Comparison of ENCODE assay signal across 10 mouse cellular contexts in genomic region chr8:106507761-106508331, GRCm38 (mm10). TPM values are rescaled to one million over a fixed set of nuclear protein-coding genes. Genes with fewer than 3 reads are reported as not detected.
DNase-seq lines count a peak whose midpoint lies in the region; ATAC-seq lines count a peak whose summit lies in the region.
"Had no signal": no experiment of that assay in that cellular context is flagged by ENCODE, and none has a peak within 500 bp of the region (broad histone marks: within the 10 kb centered on the region; RNA-seq: fewer than 3 reads in every experiment).

No protein-coding gene starts in this region.

- WGBS in heart, embryonic 10.5 days = under 1% methylated on average over 30 of the region's 30 CpGs
- WGBS in forebrain, embryonic 16.5 days = under 1% methylated on average over 30 of the region's 30 CpGs

- DNase-seq in heart, embryonic 10.5 days (ENCODE audit: low spot score) = peak; percentile 82
- DNase-seq in heart, adult 9 months (ENCODE audit: low spot score in 2 of 2) = no peak
- peak; percentile 39 to 54 for DNase-seq in kidney, postnatal 25 days
- peak; percentile 46 for DNase-seq in lung, postnatal 25 days (ENCODE audit: low spot score)
- DNase-seq in right cerebral cortex, postnatal 36 days (ENCODE audit: low spot score in 2 of 2) = peak; percentile 14 to 15

- peak overlapping the region; percentile 62 for H3K4me3 ChIP-seq in heart, embryonic 10.5 days
- H3K4me3 ChIP-seq in brown adipose tissue, adult 24 weeks (ENCODE audit: insufficient read depth, low read depth, low read length) = peak overlapping the region; percentile 1; the same call in 1 of the 2 replicates
- peak overlapping the region; percentile 37 for H3K4me3 ChIP-seq in forebrain, embryonic 16.5 days (replicated peaks; ENCODE audit: low read length)

- peak overlapping the region; percentile 87 for H3K27ac ChIP-seq in heart, embryonic 10.5 days
- H3K27ac ChIP-seq in brown adipose tissue, adult 24 weeks (replicated peaks; ENCODE audit: low read depth, low read length) = no peak overlapping the region
- H3K27ac ChIP-seq in forebrain, embryonic 16.5 days (ENCODE audit: low read length) = no peak overlapping the region

- peak overlapping the region; percentile 69 for H3K4me2 ChIP-seq in forebrain, embryonic 16.5 days (ENCODE audit: low read length)

- no peaks in the 10 kb centered on the region for H3K9me3 ChIP-seq in heart, embryonic 10.5 days
- no peaks in the 10 kb centered on the region for H3K9me3 ChIP-seq in forebrain, embryonic 16.5 days (ENCODE audit: control insufficient read depth, low read length)
- H3K9me3 ChIP-seq: G1E had no signal

- ATAC-seq in forebrain, embryonic 16.5 days = peak; percentile 77
- no peak for ATAC-seq in CD4-positive, CD25-positive, alpha-beta regulatory T cell, adult 4 months

- H3K4me1 ChIP-seq in heart, embryonic 10.5 days = peaks cover 45% of the 10 kb centered on the region
- peaks cover 9% of the 10 kb centered on the region; the same call in 1 of the 2 replicates for H3K4me1 ChIP-seq in brown adipose tissue, adult 24 weeks (ENCODE audit: control insufficient read depth, insufficient read depth, insufficient read length, low read length)
- H3K4me1 ChIP-seq in forebrain, embryonic 16.5 days (replicated peaks; ENCODE audit: control insufficient read depth, insufficient read depth, low read length) = peaks cover 29% of the 10 kb centered on the region

- peaks cover 42% of the 10 kb centered on the region for H3K27me3 ChIP-seq in heart, embryonic 10.5 days (ENCODE audit: insufficient read depth, poor library complexity, severe bottlenecking)
- peaks cover 58% of the 10 kb centered on the region for H3K27me3 ChIP-seq in forebrain, embryonic 16.5 days (replicated peaks; ENCODE audit: control insufficient read depth, insufficient read depth, low read length)

- peak overlapping the region; percentile 33 for H3K9ac ChIP-seq in forebrain, embryonic 16.5 days (replicated peaks; ENCODE audit: low read depth, low read length)

- H3K36me3 ChIP-seq in heart, embryonic 10.5 days = no peaks in the 10 kb centered on the region
- H3K36me3 ChIP-seq in forebrain, embryonic 16.5 days (ENCODE audit: control insufficient read depth, insufficient read depth) = no peaks in the 10 kb centered on the region
- H3K36me3 ChIP-seq: G1E had no signal

RNA-seq across cellular contexts. Expression of gene Cdh3, which starts 2.8 kb away (rescaled TPM):
- 31.2 and 37.7 TPM in 2 replicates for polyA plus RNA-seq in heart, embryonic 10.5 days (2016; fragmentation: Nextera tagmentation; extraction: Ambion mirVana)
- not detected in 2 replicates for polyA plus RNA-seq in brown adipose tissue, adult 24 weeks (2012; ENCODE audit: insufficient read depth, insufficient read length, missing spikeins)
- 0.91 and 1.2 TPM in 2 replicates for polyA plus RNA-seq in forebrain, embryonic 16.5 days (2015; fragmentation: Nextera tagmentation; extraction: Ambion mirVana)
- not detected for polyA plus RNA-seq in CD4-positive, CD25-positive, alpha-beta regulatory T cell, adult 4 months (2017; shearing (Covaris generic))
- polyA plus RNA-seq: G1E had no signal

RNA-seq across cellular contexts. Expression of gene 6030452D12Rik, which starts 7.5 kb away (rescaled TPM):
- polyA plus RNA-seq in heart, embryonic 10.5 days (2016; fragmentation: Nextera tagmentation; extraction: Ambion mirVana) = not detected in 2 replicates
- not detected in 2 replicates for polyA plus RNA-seq in brown adipose tissue, adult 24 weeks (2012; ENCODE audit: insufficient read depth, insufficient read length, missing spikeins)
- not detected in 2 replicates for polyA plus RNA-seq in forebrain, embryonic 16.5 days (2015; fragmentation: Nextera tagmentation; extraction: Ambion mirVana)
- not detected for polyA plus RNA-seq in CD4-positive, CD25-positive, alpha-beta regulatory T cell, adult 4 months (2017; shearing (Covaris generic))
- polyA plus RNA-seq: G1E; testis, adult 2 months had no signal

Comparison
In these comparisons a context has a peak if more than half of its experiments do, and no peak if none do; other contexts are left out.
1. DNase-seq: peak in heart, embryonic 10.5 days (single experiment), kidney, postnatal 25 days (2 of 2), lung, postnatal 25 days (single experiment) and right cerebral cortex, postnatal 36 days (2 of 2); none in heart, adult 9 months (0 of 2).
2. H3K4me3 ChIP-seq: peak in every context shown above with its lines; median percentile 62 in heart, embryonic 10.5 days; 37 in forebrain, embryonic 16.5 days; 1 in brown adipose tissue, adult 24 weeks.
3. RNA of gene Cdh3, which starts 2.8 kb away (polyA plus RNA-seq): 31.2 to 37.7 TPM in heart, embryonic 10.5 days; 0.91 to 1.2 TPM in forebrain, embryonic 16.5 days, not detected in brown adipose tissue, adult 24 weeks and not detected in CD4-positive, CD25-positive, alpha-beta regulatory T cell, adult 4 months; every median in the first group is over 10 times any median in the second.